Mouse (Mus musculus): Measurements from ENCODE around the gene Chn2. TPM values are rescaled to one million over a fixed set of nuclear protein-coding genes. Genes with fewer than 3 reads are reported as not detected.
"Not testable (repeated sequence)": the region's sequence is repeated elsewhere in the genome, so short reads cannot be mapped to it uniquely, and the experiment has no call there.

The Chn2 gene
- polyA plus RNA-seq, 1 experiment = 9.5 TPM

DNA sequence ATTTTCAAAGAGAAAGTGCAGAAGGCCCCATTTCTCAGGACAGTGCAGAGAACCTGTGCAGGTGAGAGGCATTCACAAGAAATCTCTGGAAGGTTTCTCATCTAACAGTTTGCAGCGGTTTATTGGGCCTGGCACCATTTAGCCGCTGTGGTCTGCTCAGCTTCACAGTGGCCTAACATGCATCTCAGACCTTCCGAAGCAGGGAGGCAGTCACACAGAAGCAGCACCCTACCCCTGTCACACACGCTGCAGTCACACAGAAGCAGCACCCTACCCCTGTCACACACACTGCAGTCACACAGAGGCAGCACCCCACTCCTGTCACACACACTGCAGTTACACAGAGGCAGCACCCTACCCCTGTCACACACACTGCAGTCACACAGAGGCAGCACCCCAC is 126.5 kb downstream of the Chn2 start:
- Histone ChIP-seq H3K9me3 (no peaks in the 10 kb centered on the region), H3K4me3 (replicated peaks) (no peak overlapping the region), H3K4me1 (peaks cover 62% of the 10 kb centered on the region), H3K27me3 (replicated peaks) (no peaks in the 10 kb centered on the region), H3K36me3 (replicated peaks; ENCODE audit: low read length) (no peaks in the 10 kb centered on the region)
- TF ChIP-seq FLI1 (IDR thresholded peaks at IDR 0.05; ENCODE audit: low read length) (no peak), GATA1 (IDR thresholded peaks at IDR 0.05; ENCODE audit: borderline replicate concordance, low read length) (no peak)

- Histone ChIP-seq H3K27me3 (replicated peaks) (no peaks in the 10 kb centered on the region), H3K36me3 (replicated peaks; ENCODE audit: low read length) (no peaks in the 10 kb centered on the region), H3K4me3 (replicated peaks) (no peak overlapping the region), H3K4me1 (peaks cover 60% of the 10 kb centered on the region), H3K9me3 (no peaks in the 10 kb centered on the region)
- TF ChIP-seq GATA1 (IDR thresholded peaks at IDR 0.05; ENCODE audit: borderline replicate concordance, low read length) (no peak), FLI1 (IDR thresholded peaks at IDR 0.05; ENCODE audit: low read length) (no peak)
Observed at GRCm38 (mm10) chr6:54166991-54167546, 127.7 kb downstream of the Chn2 start.

DNA sequence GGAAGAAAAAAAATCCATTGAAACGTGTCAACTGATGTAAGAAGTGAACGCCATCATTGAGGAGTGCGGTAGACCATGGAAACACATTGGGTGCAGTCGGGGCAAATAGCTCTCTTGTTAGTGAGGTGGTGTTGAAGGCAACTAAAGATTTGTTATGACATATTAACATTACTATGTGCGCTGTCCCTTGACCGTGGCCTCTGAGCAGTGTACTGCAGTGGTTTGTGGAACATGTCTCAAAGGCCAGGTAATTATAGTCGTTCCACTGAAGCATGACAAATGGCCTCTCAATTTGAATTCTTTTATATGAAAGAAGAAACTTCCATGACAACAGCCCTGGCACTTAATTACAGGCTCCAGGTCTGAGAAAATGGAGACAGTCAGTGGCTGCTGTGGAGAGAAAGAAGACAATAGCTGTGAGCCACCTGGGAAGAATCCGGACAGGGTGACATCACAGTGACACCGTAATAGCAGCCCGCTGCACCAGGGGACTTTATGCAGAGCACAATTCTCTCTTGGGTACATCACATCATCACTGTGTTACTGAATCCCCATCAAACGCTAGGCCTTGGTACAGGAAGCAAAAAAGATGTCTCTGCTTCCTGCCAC is 131.0 kb downstream of the Chn2 start:
- no peaks in the 10 kb centered on the region for H3K9me3 ChIP-seq
- TF ChIP-seq GATA1 (IDR thresholded peaks at IDR 0.05; ENCODE audit: borderline replicate concordance, low read length) (no peak), FLI1 (IDR thresholded peaks at IDR 0.05; ENCODE audit: low read length) (no peak)

GRCm38 (mm10) chr6:54171385-54171784 is 132.0 kb downstream of the Chn2 start:
- Histone ChIP-seq H3K9me3 (no peaks in the 10 kb centered on the region), H3K4me1 (peaks cover 44% of the 10 kb centered on the region), H3K36me3 (replicated peaks; ENCODE audit: low read length) (peaks cover 4% of the 10 kb centered on the region), H3K27me3 (replicated peaks) (no peaks in the 10 kb centered on the region), H3K4me3 (replicated peaks) (no peak overlapping the region)
- TF ChIP-seq GATA1 (IDR thresholded peaks at IDR 0.05; ENCODE audit: borderline replicate concordance, low read length) = no peak
- TF ChIP-seq FLI1 (IDR thresholded peaks at IDR 0.05; ENCODE audit: low read length) = no peak

More for the DNA sequence above, 131.0 kb downstream of the Chn2 start:
- no peaks in the 10 kb centered on the region for H3K27me3 ChIP-seq (replicated peaks)
- no peak overlapping the region for H3K4me3 ChIP-seq (replicated peaks)
- peaks cover 48% of the 10 kb centered on the region for H3K4me1 ChIP-seq
- H3K36me3 ChIP-seq (replicated peaks; ENCODE audit: low read length) = peaks cover 4% of the 10 kb centered on the region

GRCm38 (mm10) chr6:54175473-54176215 is 136.3 kb downstream of the Chn2 start:
- no peaks in the 10 kb centered on the region for H3K9me3 ChIP-seq
- peaks cover 70% of the 10 kb centered on the region for H3K4me1 ChIP-seq
- no peak for TF ChIP-seq GATA1 (IDR thresholded peaks at IDR 0.05; ENCODE audit: borderline replicate concordance, low read length)
- TF ChIP-seq FLI1 (IDR thresholded peaks at IDR 0.05; ENCODE audit: low read length) = no peak
- H3K4me3 ChIP-seq (replicated peaks) = no peak overlapping the region
- no peaks in the 10 kb centered on the region for H3K27me3 ChIP-seq (replicated peaks)
- peaks cover 6% of the 10 kb centered on the region for H3K36me3 ChIP-seq (replicated peaks; ENCODE audit: low read length)

- not testable (repeated sequence) for H3K4me3 ChIP-seq (replicated peaks); H3K9me3 ChIP-seq; H3K27me3 ChIP-seq (replicated peaks)
- Histone ChIP-seq H3K36me3 (replicated peaks; ENCODE audit: low read length) (peaks cover 13% of the 10 kb centered on the region), H3K4me1 (peaks cover 64% of the 10 kb centered on the region)
Observed at GRCm38 (mm10) chr6:54177081-54177480, 137.7 kb downstream of the Chn2 start.

GRCm38 (mm10) chr6:54179056-54179873 is 139.9 kb downstream of the Chn2 start:
- Histone ChIP-seq H3K4me3 (replicated peaks) (peak overlapping the region; percentile 69), H3K36me3 (replicated peaks; ENCODE audit: low read length) (peaks cover 8% of the 10 kb centered on the region), H3K27me3 (replicated peaks) (no peaks in the 10 kb centered on the region), H3K4me1 (peaks cover 72% of the 10 kb centered on the region), H3K9me3 (peaks cover 5% of the 10 kb centered on the region)
- TF ChIP-seq FLI1 (IDR thresholded peaks at IDR 0.05; ENCODE audit: low read length) (no peak), GATA1 (IDR thresholded peaks at IDR 0.05; ENCODE audit: borderline replicate concordance, low read length) (no peak)

DNA sequence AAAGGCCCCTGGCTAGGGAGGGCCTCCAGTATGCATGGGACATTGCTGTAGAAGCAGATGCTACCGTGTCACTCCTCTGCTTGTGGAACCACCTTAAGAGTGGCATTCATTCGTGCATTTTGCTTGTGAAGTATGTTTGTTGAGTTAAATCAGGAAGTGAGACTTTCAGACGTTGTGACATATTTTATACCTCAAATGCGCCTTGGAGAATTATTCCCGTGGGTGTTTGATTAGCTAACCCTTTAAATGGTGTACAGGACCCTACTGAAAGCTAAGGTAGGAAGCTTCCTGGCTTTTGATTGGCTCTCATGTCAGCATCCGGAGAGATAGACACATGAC is 140.5 kb downstream of the Chn2 start:
- H3K9me3 ChIP-seq = peaks cover 5% of the 10 kb centered on the region
- H3K4me1 ChIP-seq = peaks cover 71% of the 10 kb centered on the region
- no peaks in the 10 kb centered on the region for H3K27me3 ChIP-seq (replicated peaks)
- H3K36me3 ChIP-seq (replicated peaks; ENCODE audit: low read length) = peaks cover 8% of the 10 kb centered on the region
- peak overlapping the region; percentile 60 for H3K4me3 ChIP-seq (replicated peaks)
- TF ChIP-seq GATA1 (IDR thresholded peaks at IDR 0.05; ENCODE audit: borderline replicate concordance, low read length) (no peak), FLI1 (IDR thresholded peaks at IDR 0.05; ENCODE audit: low read length) (no peak)

GRCm38 (mm10) chr6:54183825-54184578 is 144.6 kb downstream of the Chn2 start:
- H3K27me3 ChIP-seq (replicated peaks) = no peaks in the 10 kb centered on the region
- no peak for TF ChIP-seq GATA1 (IDR thresholded peaks at IDR 0.05; ENCODE audit: borderline replicate concordance, low read length)
- TF ChIP-seq FLI1 (IDR thresholded peaks at IDR 0.05; ENCODE audit: low read length) = no peak
- peaks cover 60% of the 10 kb centered on the region for H3K4me1 ChIP-seq
- H3K4me3 ChIP-seq (replicated peaks) = no peak overlapping the region
- peaks cover 5% of the 10 kb centered on the region for H3K9me3 ChIP-seq
- H3K36me3 ChIP-seq (replicated peaks; ENCODE audit: low read length) = peaks cover 7% of the 10 kb centered on the region
